Mouse (Mus musculus): ENCODE results near the gene Krt90.

The Krt90 gene

DNA sequence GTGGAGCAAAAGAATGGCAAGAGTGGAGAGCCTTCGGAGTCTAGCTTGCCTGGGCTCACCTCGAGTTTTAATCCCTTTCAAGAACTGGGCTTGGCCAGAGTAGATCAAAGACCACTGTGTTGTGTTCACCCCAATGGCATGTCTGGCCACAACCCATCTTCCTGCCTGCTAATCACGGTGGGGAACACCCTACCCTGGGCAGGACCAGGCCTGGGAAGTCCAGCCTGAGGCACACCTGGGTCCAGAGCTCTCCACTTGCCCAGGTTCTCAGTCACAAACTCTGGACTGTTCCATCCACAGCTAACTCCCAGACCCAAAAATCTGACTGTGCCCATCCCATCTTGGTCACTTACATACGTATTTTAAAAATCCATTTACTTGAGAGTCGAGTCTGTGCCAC, at the start of gene Krt90:
TSS of gene Krt90 (minus strand) at position 101 of the 400 bp plus-strand sequence.
- CTCF ChIA-PET, result no interaction called here

DNA sequence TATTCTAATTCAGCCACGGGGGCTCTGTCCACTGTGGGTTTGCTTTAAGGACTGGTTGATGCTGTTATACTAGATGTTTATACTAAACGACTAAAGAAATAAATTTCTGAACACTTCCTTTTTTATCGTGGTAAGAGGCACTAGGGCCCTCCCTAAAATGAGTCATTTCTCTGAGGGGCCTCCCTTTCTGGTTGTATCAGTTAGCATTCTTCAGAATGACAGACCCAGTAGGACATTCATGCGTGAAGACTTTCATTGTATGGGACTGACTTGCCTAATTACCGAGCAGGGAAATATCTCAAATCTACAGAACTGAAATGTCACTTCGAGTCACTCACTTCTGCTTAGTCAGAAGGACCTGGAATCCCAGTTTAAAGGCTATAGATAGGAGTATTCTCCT, 36.4 kb upstream of the Krt90 start:
- CTCF ChIA-PET, result no interaction called here

DNA sequence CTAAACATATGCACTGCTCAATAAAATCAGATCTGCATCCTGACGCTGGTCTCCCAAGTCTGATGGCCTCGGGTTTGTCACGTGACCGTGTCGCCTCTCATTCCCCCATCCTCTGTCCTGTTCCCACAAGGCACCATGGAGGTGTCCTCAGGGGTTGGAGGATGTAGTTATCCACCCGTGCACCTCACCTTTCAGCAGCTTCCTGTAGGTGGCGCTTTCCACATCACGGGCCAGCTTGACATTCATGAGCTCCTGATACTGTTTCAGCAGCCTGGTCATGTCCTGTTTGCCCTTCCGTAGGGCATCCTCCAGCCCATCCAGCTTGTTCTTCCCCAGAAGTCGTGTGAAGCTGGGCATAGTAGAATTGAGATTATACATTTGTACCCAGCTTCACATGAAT, 25.5 kb upstream of the Krt90 start:
- CTCF ChIA-PET, result no interaction called here

DNA sequence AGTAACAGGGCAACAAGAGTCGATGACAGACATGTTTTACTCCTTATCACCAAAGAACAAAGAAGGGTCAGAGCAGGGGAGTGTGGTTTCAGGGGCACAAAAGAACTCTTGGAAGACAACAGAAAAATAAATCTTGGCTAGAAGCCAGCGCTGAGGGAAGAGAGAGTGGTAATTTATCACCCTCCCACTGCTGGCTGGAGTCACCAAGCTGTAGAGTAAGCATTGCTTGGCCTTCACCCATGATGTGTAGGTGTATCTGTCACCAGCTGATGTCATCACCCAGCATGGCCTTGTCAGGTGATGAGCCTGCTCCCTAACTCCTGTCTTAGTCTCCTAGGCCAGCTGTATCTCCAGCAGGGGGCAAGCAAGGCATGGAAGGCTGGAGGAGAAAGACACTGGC, 21.7 kb upstream of the Krt90 start:
- CTCF ChIA-PET, result no interaction called here

DNA sequence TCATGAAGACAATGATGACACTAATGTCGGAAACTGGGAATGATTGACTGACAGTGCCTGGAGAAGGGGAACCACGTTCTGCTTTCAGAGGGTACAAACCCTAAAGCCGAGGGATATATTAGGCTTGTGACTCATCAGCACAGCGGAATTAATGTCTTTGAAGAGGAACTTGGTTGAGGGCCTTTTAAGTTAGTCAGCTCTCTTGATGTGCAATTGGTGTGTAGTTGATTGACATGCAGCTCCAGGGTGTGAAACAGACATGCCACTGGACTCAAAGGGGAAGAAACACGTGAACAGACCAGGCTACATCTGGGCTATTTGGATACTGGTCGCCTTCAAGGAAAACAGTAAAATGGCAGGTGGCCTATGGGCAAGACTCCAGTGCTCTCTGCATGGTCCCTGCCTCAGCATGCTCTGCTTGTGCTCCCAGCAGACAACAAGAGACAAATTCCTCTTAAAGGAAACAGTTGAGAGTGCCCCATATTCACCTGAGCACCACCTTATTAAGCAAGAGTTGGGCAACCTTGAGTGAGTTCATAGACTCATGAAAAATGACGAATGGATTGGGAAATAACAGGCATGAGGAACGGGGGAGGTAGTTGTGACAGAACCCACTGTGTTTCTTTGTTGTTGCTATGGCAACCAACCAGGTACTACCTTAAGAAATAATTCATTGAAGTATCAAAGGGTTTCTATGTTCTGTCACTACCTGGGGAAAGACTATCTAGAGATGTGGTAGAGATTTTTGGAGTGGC, 20.6 kb upstream of the Krt90 start:
- CTCF ChIA-PET, result no interaction called here

DNA sequence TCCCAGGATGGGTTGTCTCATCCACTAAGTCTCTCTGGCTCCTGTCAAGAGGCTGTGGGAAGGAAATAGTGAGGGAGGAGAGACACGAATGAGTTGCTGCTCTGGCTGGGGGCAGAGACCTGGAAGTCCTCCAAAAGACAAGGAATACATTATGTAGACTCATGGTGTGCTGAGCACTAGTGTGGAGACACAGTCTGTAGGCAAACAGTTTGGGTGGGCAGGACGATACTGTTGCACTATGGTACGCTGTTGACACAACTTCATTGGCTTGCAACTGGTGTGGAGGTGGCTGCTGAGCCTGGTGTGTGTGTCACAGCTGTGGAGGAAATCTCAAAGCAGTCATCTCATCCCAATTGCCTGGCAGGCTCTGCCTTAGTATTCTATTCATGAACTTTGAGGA, 19.0 kb upstream of the Krt90 start:
- CTCF ChIA-PET, result no interaction called here

DNA sequence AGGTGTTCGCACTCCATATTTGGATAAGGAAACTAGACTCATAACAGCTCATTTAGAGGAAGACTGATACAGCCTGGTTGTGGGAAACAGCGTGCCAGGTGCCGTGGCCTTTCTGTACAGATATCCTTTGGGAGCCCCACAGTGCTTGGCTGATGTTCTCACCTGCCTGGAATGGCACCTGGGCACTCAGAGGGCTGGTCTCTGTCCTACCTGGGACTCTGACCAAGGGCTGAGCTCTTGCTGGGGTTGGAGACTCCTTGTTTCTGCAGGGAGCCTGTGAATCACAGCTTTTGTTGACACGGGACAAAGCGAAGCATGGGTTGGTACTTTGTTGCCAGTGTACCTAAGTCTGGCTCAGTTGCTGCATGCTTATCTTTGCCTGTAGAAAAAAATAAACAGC, 12.8 kb upstream of the Krt90 start:
- CTCF ChIA-PET, result no interaction called here

DNA sequence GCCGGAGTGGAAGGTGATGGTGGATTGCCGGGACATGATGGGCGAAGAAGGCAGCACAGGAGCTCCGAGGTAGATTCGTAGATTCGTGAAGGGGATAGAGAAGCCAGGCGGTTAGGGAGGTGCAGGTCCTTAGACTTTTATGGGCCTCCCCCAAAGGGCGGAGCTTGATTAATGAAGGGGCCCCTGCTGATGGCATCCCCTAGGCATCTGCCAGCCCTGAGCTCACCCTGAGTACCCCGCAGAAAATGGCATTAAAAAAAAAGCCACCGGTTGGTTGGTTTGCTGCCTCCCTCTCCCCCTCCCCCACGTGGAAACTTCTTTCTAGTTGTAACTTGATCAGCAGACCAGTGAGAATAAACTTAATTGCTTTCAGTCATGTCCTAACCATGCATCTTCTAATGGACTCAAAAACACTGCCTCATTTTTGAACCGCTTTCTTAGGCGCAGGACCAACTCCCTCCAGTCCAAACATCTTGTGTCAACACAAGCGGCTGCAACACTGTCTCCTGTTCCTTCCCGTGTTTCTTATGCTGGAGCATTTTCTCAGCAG, 11.1 kb upstream of the Krt90 start, which contains the start of gene Krt75:
TSS of gene Krt75 (minus strand) at position 109 of the 550 bp plus-strand sequence.
- CTCF ChIA-PET, result no interaction called here

DNA sequence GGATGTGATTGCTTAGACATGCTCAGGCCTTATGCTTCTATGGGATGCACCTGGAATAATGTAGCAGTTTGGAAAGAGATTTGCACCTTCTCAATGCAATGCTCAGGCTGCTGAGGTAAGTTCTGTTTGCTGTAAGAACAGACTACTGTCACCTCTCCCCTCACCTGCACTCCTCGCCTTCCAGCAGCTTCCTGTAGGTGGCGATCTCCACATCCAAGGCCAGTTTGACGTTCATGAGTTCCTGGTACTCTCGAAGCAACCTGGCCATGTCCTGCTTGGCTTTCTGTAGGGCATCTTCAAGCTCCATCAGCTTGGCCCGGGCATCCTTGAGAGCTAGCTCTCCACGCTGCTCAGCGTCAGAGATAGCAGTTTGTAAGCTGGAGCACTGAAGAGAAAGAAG, 5.0 kb upstream of the Krt90 start:
- CTCF ChIA-PET, result no interaction called here

DNA sequence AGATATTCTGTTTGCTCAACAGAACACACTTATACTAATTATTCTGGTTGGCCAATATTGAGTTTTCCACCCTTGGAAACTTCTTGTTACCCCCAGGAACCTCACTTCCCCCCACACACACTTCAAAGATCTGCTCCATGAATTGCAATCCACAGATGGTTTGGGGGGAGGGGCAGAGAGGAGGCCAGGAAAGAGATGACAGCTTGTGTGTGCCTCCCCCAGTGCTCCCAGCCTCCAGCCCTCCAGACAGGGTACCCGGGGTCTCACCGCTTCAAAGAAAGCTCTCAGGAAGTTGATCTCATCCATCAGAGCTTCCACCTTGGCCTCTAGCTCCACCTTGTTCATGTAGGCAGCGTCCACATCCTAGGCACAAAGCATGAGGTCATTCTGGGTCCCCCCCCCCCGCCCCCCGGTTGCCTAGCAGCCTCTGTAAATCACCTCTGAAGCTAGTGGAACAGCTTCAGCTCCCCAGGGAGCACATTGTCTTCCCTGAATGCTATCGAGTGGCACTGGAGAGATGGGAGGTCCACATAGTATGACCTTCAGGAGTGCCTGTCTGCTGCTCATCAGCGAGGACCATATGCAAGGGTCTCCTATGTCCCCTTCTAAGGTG, 4.6 kb downstream of the Krt90 start:
- CTCF ChIA-PET, result interaction anchor here (0.6 kb wide), 1 partner anchor 26 kb away, joined by 5 read pairs; no protein-coding TSS in a partner anchor

DNA sequence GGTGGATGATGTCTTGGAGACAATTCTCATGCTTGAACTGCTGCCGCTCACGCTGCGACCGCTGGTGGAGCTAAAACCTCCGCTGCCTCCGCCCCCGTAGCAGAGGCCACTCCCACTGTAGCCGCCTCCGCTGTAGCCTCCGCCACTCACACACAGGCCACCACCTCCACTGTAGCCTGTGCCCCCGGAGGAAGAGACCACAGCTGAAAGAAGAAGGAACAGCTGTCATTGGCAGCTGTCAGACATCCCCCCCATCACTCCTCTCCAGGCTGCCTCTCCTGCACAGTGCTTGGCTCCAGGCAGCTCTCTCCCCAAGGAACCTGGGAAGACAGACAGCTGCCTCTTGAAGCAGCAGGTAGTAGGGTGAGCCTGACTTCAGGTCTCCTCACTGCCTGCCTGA, 9.6 kb downstream of the Krt90 start:
- CTCF ChIA-PET, result no interaction called here

DNA sequence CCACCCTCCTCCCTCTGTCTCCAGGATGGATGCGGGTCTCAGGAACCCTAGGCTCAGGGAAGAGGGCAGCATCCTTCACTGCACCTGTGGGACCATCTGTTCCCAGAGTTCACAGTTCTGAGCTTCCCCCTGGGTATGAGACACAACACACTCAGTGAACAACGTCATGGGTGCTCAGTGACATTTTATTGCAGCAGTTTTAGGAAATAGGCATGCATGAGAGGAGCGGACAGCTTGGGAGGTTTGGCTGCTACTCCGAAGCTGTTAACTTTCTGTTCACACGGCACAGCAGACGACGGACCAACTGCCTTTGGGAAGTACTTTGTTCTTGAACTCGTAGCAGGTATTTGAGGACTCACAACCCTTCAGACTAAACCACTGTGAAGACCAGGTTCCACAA, 10.6 kb downstream of the Krt90 start:
- CTCF ChIA-PET, result no interaction called here

DNA sequence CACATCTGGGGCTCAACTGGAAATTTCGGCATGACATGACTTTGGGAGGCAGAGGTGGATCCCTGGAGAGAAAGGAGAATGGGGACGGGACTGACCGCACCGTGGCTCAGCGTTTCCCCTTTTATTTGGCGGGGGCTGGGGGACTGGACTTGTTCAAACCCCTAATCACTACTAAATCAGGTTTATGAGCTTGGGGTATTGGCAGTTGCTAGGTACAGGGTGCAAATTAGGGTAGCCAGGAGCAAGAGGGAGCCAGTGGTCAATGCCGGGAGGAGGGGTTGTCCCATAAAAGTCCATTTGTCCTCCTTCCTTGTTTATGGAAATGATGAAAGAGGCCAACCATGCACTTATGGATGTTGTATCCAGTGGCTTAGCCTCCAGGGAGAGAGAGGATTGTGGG, 12.2 kb downstream of the Krt90 start, which contains the start of gene Krt82:
TSS of gene Krt82 (minus strand) at position 101 of the 400 bp plus-strand sequence.
- CTCF ChIA-PET, result interaction anchor here (0.5 kb wide), 1 partner anchor 10 kb away, joined by 4 read pairs; no protein-coding TSS in a partner anchor

DNA sequence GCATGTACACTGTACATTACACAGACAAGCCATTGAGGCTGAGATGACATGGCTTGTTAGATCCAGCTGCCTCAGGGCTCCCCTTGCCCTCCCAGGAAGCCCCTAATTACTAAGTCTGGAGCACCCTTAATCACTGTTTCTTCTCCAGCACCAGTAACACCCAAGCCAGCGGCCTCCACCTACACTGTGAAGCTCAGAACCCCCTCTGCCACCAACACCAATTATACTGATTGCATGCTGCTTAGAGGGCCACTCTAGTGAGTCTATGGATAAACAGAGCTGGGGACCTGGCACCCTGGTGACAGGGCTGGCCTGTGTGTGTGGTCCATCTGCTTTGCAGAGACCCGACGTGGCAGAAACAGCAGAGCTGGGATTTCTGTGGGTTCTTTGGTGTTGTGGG, 18.3 kb downstream of the Krt90 start:
- CTCF ChIA-PET, result no interaction called here

DNA sequence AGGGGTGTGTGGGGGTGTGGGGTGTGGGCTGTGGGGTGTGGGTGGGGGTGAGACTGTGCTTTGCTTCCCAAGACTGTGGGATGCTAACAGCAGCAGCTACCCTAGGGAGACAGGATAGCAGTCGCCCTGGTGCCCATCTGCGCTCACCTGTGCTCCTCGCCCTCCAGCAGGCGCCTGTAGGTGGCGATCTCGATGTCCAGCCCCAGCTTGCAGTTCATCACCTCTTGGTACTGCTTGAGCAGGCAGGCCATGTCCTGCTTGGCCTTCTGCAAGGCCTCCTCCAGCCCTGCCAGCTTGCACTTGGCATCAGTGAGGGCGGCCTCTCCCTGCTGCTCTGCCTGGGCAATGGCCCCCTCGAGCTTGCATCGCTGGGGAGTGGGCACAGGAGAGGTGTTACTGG, 20.2 kb downstream of the Krt90 start:
- CTCF ChIA-PET, result no interaction called here

DNA sequence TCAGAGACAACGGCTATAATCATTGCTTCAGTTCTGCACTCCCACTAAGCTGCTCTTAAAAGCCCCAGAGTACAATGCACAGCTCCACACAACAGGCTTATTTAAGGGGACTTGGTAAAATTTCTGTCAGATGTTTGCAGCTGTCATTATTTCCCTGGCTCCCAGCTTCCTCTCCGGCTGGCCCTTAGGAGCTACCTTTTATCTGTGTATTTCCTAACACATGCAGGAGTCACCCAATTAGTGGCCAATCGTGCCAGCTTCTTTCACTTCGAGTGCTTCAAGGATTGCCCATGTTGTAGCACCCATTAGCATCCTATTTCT, 24.2 kb downstream of the Krt90 start:
- CTCF ChIA-PET, result no interaction called here

DNA sequence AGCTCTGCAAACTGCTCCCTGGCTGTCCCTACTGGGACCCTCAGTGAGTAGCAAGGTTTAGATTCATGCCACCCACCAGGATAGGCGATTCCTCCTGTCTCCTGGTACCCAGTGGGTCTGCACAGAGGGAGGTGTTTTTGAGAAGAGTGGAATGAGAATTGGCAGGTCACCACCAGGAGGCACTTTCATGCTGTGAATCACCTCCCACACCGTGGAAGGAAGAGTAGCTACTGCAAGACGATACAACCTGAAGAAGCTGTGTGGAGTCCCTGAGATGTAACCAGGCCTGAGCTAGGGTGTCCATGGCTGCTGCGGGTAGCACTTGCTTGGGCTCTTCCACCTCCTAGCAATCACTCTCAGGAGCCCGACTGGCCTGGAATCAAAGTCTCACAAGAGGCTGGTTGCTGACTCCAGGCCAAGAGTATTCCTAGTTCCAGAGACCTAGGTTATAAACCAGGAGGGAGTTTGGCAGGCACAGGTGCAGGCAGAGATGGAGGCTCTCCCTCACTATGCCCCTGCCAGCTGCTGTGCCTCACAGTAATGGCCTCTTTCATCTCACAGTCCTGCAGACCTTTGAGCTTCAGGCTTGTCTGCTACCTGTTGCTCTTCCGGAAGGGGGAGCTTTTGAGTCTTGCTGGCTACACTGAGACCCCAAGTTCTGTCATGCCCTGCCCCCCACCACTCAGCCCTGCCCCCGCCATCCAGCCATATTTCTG, 24.7 kb downstream of the Krt90 start:
- CTCF ChIA-PET, result no interaction called here

DNA sequence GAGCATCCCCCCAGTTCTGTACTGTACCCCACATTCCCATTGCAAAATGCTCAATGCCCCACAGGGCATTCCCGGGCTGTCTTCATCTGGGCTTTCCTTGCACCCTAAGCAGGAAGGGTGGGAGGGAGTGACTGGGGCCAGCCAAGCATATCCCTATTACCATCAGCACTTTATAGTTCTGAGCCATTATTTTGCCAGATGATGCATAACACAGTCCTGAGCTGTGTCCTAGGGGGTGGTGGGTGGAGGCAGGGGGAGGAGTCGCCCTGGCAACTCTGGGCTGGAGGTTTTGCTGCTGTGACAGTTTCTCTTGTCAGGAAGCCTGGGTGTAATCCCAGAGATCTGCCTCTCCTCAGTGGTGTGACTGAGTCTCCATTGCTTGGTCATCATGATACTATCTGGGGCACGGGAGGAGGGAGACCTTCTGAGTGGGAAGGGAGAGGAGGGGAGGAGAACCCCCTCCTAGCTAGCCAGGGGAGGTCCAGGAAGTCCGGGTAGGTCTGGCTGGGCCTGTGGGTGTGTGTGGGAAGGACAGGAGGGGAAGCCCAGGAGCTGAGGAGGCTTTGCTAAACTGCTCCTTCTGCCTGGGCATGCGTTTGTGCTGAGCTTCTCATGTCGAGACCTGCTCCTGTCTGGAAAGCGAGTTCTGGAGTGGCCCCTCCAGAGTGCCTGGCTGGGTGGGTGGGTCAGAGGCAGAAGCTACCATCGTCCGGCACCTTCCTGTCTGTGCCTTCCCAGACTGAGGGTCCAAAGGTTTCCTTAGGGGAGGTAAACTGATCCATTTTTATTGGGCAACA, 26.5 kb downstream of the Krt90 start:
- CTCF ChIA-PET, result no interaction called here

DNA sequence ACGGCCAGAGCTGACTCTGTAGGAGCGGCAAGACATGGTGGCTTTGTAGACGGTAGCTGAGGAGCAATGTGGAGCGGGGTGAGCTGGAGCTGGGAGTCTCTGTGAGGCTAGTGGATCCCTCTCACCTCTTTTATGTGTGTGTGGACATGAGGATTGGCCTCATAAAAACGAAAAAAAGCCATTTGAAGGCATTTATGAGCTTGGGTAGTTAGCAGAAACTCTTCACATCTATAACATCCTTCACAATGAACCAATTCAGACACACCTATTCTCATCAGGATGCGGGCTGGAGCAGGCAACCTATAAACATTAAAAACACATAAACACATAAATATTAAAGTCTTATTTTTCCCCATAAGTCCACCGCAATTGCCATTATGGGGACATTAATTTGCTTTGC, 30.0 kb downstream of the Krt90 start, which contains the start of gene Krt84:
TSS of gene Krt84 (minus strand) at position 101 of the 400 bp plus-strand sequence.
- CTCF ChIA-PET, result no interaction called here

DNA sequence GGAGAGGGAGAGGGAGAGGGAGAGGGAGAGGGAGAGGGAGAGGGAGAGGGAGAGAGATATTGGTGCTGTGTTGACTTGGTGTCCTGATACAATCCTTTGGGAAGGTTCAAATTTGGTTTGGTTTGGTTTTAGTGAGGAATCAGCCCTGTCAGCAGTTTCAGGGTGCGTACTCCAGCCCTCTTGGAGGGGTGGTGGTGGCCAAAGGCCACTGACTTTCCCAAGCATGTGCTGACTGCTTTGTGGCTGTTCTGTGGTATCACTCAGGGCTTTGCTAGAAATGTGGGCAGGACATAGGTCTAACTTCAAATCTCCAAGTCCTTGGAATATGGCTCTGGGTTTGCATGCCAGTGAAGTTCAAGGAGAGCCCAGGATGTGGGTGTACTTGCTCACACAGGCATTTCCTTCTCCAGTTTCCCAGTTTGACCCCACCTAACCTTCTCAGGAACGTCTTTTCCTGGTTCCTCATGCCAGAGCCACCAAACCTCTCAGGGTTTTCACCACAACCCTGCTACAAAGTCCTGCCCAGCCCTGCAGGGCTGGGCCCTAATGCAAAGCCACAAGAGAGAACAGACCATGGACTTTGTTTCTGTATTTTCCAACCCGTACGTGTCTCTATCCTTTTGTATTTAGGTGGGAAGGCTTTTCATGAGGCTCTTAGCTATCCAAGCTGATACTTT, 40.1 kb downstream of the Krt90 start:
- CTCF ChIA-PET, result no interaction called here

DNA sequence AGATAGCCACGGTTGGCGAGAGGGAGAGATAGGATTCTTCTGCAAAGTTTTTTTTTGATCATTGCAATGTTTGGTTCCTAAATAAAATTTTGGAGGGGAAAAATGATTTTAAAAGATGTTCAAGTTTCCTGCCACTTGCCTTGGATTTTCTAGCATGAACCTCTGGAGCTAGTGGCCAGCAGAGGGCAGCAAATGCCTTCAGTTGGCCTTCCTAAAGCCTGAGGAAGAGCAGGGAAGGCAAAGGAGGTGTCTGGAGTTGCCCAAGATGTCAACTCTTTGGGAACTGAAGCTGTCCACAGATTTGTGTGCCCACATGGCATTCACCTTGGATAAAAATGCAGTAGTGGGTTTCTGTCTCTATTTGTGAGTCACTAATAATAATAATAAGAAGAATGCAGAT, 43.0 kb downstream of the Krt90 start:
- CTCF ChIA-PET, result no interaction called here

Data from spleen, embryonic (tissue).